Mouse (Mus musculus): ENCODE measurements at regions not wholly inside any gene's neighbourhood (a gene's known extent, or its start where the extent isn't known, plus 50 kb on each side); places are given as distances from the start of the nearest gene placed in this dataset.
"Not testable (repeated sequence)": the region's sequence is repeated elsewhere in the genome, so short reads cannot be mapped to it uniquely, and the experiment has no call there.

DNA sequence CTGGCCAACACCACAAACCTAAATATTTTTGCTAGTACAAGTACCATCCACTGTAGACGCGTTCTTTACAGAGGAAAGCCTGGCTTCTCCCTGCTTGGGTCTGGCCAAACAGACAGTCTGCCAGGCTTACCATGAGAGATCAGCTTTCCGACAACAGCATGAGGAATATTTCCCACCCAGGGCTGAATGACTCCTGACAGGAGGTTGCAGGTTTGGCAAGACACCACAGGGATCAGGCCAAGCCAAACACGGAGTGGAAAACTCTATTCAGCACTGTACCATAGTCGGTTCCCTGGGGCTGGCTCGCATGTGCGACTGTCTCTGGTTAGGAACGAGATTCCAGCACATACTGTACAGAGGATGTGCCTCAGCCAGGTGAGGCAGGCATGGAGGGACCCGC is 140.7 kb upstream of the Supt20 start:
- H3K36me3 ChIP-seq: no peaks in the 10 kb centered on the region
- H3K9ac ChIP-seq: no peak overlapping the region
- H3K4me2 ChIP-seq: no peak overlapping the region
- no peak overlapping the region for H3K27ac ChIP-seq (replicated peaks)
- no peak overlapping the region for H3K4me3 ChIP-seq
- 86% methylated on average over 9 of the region's 9 CpGs for WGBS
- no peaks in the 10 kb centered on the region for H3K9me3 ChIP-seq
- H3K4me1 ChIP-seq (replicated peaks): no peaks in the 10 kb centered on the region
- no peak for ATAC-seq (ENCODE audit: low read depth)
- H3K27me3 ChIP-seq: no peaks in the 10 kb centered on the region

DNA sequence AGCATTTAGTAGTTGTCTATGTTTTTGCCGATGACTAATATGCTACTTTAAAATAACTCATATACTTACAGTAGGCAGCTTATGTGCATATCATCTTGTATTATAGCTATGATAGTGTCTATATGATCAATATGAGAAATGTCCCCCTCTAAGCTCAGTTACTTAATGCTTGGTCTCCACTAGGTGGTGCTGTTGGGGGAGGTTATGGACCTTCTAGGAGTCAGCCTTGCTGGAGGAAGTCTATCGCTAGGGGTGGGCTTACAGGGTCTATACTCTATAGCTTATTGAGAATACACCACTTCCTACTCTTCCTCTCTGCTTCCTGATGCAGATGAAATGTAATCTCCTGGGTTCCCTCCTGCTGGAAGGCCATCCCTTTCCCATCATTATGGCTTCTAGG is 136.7 kb upstream of the Supt20 start:
- no peak for ATAC-seq (ENCODE audit: low read depth)
- Histone ChIP-seq H3K27me3 (no peaks in the 10 kb centered on the region), H3K27ac (replicated peaks) (no peak overlapping the region), H3K9ac (no peak overlapping the region), H3K36me3 (no peaks in the 10 kb centered on the region), H3K4me1 (replicated peaks) (no peaks in the 10 kb centered on the region), H3K4me2 (no peak overlapping the region), H3K9me3 (no peaks in the 10 kb centered on the region), H3K4me3 (no peak overlapping the region)
- 83% methylated on average over 2 of the region's 2 CpGs for WGBS

DNA sequence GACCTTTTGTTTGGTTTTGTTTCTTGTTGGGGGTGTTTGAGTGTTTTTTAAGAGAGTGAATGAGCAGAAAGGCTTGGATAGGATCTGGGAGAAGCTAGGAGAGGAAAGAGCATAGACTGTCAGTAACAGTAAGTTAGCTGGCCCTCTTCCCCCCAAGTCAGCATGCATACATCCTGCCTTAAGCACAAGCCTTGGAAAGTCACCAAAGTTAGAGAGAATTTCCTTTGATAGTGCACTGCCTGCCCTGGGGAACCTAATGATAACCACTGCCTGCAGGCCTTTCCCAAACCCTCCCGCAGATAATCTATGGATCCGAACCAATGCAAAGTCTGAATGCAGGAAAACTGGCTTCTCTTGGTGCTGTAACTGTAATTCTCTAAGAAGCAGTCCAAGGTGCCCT is 133.6 kb upstream of the Supt20 start:
- no peak for ATAC-seq (ENCODE audit: low read depth)
- no peaks in the 10 kb centered on the region for H3K9me3 ChIP-seq
- H3K27ac ChIP-seq (replicated peaks): no peak overlapping the region
- no peaks in the 10 kb centered on the region for H3K27me3 ChIP-seq
- WGBS: 93% methylated on average over 2 of the region's 2 CpGs
- no peak overlapping the region for H3K4me2 ChIP-seq
- no peak overlapping the region for H3K4me3 ChIP-seq
- H3K36me3 ChIP-seq: no peaks in the 10 kb centered on the region
- H3K4me1 ChIP-seq (replicated peaks): no peaks in the 10 kb centered on the region
- no peak overlapping the region for H3K9ac ChIP-seq

DNA sequence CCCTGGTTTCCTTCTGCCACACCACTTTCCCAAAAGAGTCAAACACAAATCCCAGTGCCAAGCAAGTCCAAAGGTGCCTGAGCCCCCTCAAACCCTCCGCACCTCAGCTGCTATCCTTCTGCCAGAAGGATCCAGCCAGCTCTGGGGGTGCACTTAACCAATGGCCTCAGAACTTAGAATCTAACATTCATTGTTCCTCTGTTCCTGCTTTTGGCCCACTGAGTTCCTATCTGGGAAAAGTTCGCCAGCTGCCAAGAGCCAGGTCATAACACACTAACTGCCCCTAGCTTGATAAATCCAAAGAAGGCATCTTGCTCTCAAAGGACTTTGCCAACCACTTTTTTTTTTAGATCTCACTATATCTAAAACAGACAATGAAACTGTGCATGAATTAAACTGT is 133.1 kb upstream of the Supt20 start:
- Histone ChIP-seq H3K27me3 (no peaks in the 10 kb centered on the region), H3K4me2 (no peak overlapping the region), H3K9me3 (no peaks in the 10 kb centered on the region), H3K9ac (no peak overlapping the region), H3K4me1 (replicated peaks) (no peaks in the 10 kb centered on the region), H3K4me3 (no peak overlapping the region), H3K27ac (replicated peaks) (no peak overlapping the region), H3K36me3 (no peaks in the 10 kb centered on the region)
- 96% methylated on average over 2 of the region's 2 CpGs for WGBS
- ATAC-seq (ENCODE audit: low read depth): no peak

DNA sequence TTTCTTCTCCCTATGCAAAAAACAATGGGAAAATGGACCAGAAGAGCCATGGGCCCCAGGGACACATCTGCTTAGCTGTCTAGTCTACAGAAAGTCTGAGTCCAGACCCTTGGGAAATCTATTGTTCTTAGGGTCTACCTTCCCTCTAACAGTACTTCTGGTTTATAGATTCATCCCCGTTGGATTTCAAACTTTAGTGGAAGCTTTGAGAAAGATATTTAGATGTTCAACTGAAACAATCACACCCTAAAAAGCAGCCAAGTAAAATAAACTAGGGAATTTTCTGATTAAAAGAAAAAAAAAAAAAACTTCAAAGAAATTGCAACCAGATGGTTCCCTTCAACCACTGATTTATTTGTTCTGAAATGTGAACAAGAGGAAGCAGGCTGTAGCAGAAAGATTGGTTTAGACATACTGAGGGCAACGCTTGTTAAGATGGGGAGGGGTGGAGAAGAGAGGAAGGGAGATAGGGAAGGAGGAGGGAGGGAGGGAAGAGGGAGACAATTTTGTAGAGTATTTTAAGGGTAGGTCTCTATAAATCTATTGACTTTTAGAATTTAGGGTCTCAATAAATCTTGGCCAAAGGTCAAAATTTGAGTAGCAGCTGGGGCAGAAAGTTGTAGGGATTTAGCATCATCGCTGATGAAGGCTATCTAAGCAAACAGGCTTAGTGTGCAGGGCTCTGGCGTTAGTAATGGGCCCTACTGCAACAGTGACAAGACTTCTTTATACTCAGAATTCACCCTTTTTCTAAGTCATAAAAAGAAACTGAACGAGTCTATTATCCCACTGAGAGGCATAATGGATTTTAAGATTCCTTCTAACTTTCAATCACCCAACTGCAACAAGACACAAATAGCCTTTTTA is 132.3 kb upstream of the Supt20 start:
- Histone ChIP-seq H3K27me3 (no peaks in the 10 kb centered on the region), H3K4me2 (no peak overlapping the region), H3K9me3 (no peaks in the 10 kb centered on the region), H3K36me3 (no peaks in the 10 kb centered on the region), H3K27ac (replicated peaks) (no peak overlapping the region), H3K9ac (no peak overlapping the region), H3K4me1 (replicated peaks) (no peaks in the 10 kb centered on the region), H3K4me3 (no peak overlapping the region)
- WGBS: 54% methylated on average over 5 of the region's 5 CpGs
- no peak for ATAC-seq (ENCODE audit: low read depth)

DNA sequence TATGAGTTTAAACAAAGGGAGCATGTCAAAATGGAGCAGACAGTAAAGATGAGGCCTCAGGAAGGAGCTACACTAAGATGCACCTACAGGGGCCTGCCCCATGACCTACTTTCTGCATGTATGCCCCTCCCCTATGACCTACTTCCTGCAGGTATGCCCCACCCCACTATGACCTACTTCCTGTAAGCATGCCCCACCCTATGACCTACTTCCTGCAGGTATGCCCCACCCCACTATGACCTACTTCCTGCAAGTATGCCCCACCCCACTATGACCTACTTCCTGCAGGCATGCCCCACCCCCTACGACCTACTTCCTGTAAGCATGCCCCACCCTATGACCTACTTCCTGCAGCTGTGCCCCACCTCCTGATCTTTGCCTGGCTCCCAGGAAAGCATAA is 125.3 kb upstream of the Supt20 start:
- no peak overlapping the region for H3K4me2 ChIP-seq
- H3K4me1 ChIP-seq (replicated peaks): no peaks in the 10 kb centered on the region
- H3K36me3 ChIP-seq: no peaks in the 10 kb centered on the region
- no peak overlapping the region for H3K4me3 ChIP-seq
- no peak overlapping the region for H3K9ac ChIP-seq
- H3K9me3 ChIP-seq: no peaks in the 10 kb centered on the region
- 100% methylated on average over 1 of the region's 1 CpGs for WGBS
- no peak overlapping the region for H3K27ac ChIP-seq (replicated peaks)
- ATAC-seq (ENCODE audit: low read depth): no peak
- H3K27me3 ChIP-seq: no peaks in the 10 kb centered on the region

DNA sequence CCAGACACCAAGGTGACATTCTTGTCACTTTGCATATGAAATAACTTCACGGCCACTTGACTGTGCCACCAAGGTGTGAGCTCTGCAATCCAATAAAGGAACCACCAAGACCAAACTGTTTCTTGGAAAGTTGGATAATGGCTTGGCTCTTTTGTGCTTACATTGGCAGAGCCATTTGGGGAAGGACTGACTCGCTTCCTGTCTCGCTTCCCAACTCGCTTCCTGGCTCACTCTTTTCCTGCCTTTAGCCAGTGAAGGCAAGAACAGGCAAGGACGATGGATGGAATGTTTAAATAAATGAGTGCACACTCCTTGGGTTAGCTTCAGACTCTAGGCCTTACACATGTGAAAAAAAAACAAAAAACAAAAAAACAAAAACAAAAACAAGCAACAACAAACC is 124.5 kb upstream of the Supt20 start:
- Histone ChIP-seq H3K36me3 (no peaks in the 10 kb centered on the region), H3K9ac (no peak overlapping the region), H3K4me2 (no peak overlapping the region), H3K9me3 (no peaks in the 10 kb centered on the region), H3K27ac (replicated peaks) (no peak overlapping the region), H3K27me3 (no peaks in the 10 kb centered on the region), H3K4me1 (replicated peaks) (no peaks in the 10 kb centered on the region), H3K4me3 (no peak overlapping the region)
- WGBS: 90% methylated on average over 5 of the region's 5 CpGs
- no peak for ATAC-seq (ENCODE audit: low read depth)

DNA sequence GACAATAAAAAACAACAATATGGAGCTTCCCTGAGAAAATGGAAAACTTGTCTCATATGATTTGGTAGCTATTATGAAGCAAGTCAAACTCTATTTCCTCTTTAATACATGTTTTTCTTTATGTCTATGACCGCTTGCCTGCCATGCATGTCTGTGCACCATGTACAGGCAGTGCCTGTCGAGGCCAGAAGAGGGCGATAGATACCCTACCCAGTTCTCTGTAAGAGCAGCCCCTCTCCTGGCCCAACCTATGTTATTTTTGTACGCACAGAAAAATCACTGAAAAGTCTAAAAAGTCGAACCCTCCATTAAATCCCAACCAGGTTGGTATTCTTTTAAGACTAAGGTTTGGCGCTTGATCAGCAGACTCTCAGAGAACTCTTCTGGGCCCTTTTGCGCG is 122.1 kb upstream of the Supt20 start:
- Histone ChIP-seq H3K27me3 (no peaks in the 10 kb centered on the region), H3K36me3 (no peaks in the 10 kb centered on the region), H3K9me3 (no peaks in the 10 kb centered on the region), H3K4me3 (no peak overlapping the region), H3K27ac (replicated peaks) (no peak overlapping the region), H3K9ac (no peak overlapping the region), H3K4me2 (no peak overlapping the region), H3K4me1 (replicated peaks) (no peaks in the 10 kb centered on the region)
- WGBS: 78% methylated on average over 8 of the region's 8 CpGs
- ATAC-seq (ENCODE audit: low read depth): no peak

DNA sequence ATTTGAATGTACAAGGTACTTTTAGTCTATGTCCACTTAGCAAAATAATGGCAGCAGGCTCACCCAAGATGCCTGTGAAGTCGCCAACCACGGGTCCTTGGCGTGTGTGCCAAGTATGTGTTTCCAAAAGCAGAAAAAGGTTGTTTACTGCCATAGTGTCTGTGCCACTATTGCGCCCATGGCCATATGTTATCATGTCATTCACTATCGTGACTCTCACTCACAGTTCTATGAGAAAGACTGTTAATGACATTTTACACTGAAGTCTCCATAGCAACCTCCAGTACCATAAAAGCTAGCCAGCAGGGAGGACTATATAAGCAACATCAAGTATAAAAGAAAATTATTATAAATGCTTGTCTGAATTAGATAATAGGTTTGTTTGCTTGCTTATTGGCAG is 114.8 kb upstream of the Supt20 start:
- ATAC-seq (ENCODE audit: low read depth): no peak
- no peak overlapping the region for H3K27ac ChIP-seq (replicated peaks)
- H3K4me2 ChIP-seq: no peak overlapping the region
- H3K36me3 ChIP-seq: no peaks in the 10 kb centered on the region
- no peak overlapping the region for H3K4me3 ChIP-seq
- no peaks in the 10 kb centered on the region for H3K4me1 ChIP-seq (replicated peaks)
- no peaks in the 10 kb centered on the region for H3K27me3 ChIP-seq
- no peaks in the 10 kb centered on the region; the same call in 1 of the 2 replicates for H3K9me3 ChIP-seq
- WGBS: 83% methylated on average over 5 of the region's 5 CpGs
- no peak overlapping the region for H3K9ac ChIP-seq

DNA sequence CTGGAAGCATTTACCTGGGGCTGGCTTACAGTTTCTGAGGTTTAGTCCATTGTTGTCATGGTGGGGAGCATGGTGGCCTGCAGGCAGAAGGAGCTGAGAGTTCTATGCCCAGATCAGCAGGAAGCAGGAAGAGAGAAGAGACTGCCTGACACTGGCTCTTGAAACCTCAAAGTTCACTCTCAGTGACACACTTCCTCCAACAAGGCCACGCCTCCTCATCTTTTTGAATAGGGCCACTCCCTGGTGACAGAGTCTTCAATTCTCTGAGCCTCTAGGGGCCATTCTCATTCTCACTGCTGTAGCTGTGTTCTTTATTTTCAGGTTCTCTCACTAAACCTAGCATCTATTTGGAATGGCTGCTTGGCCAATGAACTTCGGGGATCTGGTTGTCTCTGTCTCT is 113.2 kb upstream of the Supt20 start:
- no peak overlapping the region for H3K27ac ChIP-seq (replicated peaks)
- no peaks in the 10 kb centered on the region for H3K27me3 ChIP-seq
- 94% methylated on average over 2 of the region's 2 CpGs for WGBS
- H3K9me3 ChIP-seq: no peaks in the 10 kb centered on the region; the same call in 1 of the 2 replicates
- no peaks in the 10 kb centered on the region for H3K4me1 ChIP-seq (replicated peaks)
- ATAC-seq (ENCODE audit: low read depth): no peak
- no peak overlapping the region for H3K4me2 ChIP-seq
- no peak overlapping the region for H3K4me3 ChIP-seq
- H3K9ac ChIP-seq: no peak overlapping the region
- H3K36me3 ChIP-seq: no peaks in the 10 kb centered on the region

DNA sequence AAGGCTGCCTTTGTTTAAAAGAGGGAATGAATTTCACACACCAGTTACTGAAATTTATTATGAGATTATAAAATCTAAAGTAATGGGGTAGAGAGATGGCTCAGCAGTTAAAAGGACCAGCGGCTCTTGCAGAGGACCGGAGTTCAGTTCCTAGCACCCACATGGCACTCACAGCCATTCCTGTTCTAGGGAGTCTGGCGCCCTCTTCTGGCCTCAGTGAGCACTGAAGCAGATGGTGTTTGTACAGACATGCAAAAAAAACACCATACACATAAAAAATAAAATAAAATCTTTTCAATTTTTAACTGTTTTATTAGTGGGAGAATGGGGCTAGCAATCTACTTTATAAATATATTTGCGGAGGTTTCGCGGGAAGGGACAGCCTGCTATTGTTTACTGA is 112.3 kb upstream of the Supt20 start:
- no peak overlapping the region for H3K4me3 ChIP-seq
- no peak overlapping the region for H3K4me2 ChIP-seq
- no peaks in the 10 kb centered on the region for H3K4me1 ChIP-seq (replicated peaks)

DNA sequence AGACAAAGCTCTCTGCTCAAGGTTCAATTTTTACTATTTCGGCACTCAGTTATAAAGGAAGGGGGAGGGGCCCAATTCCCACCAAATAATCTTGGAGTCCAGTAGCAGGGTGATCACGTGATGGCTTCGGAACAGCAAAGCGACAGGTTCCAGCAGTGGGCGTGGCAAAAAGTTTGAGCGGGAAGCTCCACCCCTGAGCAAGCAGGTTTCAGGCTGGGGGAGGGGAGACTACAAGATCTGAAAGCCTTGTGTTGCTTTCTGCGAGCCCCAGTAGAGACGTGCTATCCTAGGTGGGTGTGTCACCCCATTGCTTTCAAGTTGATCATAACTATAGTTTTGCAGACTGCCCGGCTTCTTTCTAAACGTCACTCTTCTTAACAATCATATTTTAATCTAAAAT is 106.8 kb upstream of the Supt20 start:
- not testable (repeated sequence) for H3K36me3 ChIP-seq; ATAC-seq (ENCODE audit: low read depth); H3K4me2 ChIP-seq; H3K9me3 ChIP-seq; H3K4me3 ChIP-seq; H3K27ac ChIP-seq (replicated peaks); H3K9ac ChIP-seq; H3K4me1 ChIP-seq (replicated peaks); H3K27me3 ChIP-seq
- 88% methylated on average over 9 of the region's 10 CpGs for WGBS

More for the DNA sequence above, 112.3 kb upstream of the Supt20 start:
- ATAC-seq (ENCODE audit: low read depth): no peak
- no peak overlapping the region for H3K27ac ChIP-seq (replicated peaks)
- no peaks in the 10 kb centered on the region for H3K27me3 ChIP-seq
- H3K9ac ChIP-seq: no peak overlapping the region
- no peaks in the 10 kb centered on the region for H3K36me3 ChIP-seq
- no peaks in the 10 kb centered on the region; the same call in 1 of the 2 replicates for H3K9me3 ChIP-seq
- WGBS: 90% methylated on average over 6 of the region's 6 CpGs

Measured in neural tube, embryonic 13.5 days (tissue).